Mouse (Mus musculus): ENCODE results near the gene Samhd1. TPM values are rescaled to one million over a fixed set of nuclear protein-coding genes. Genes with fewer than 3 reads are reported as not detected.
A peak's percentile ranks its signal among the peaks of the same experiment; 100 is the strongest.
"Not testable (repeated sequence)": the region's sequence is repeated elsewhere in the genome, so short reads cannot be mapped to it uniquely, and the experiment has no call there.

Gene Samhd1
- total RNA-seq (2021): 10 to 100 TPM; 12.0 to 14.1 TPM
- long read RNA-seq, experiment 1, partial matches to known transcripts: 0 of 6 reads
- long read RNA-seq, experiment 1, other reads (novel, unspliced or antisense): 1 of 6 reads
- long read RNA-seq, experiment 2, transcript Samhd1-201 (16 exons, 3,926 nt): major isoform, 5 of 11 reads
- long read RNA-seq, experiment 2, partial matches to known transcripts: 1 of 11 reads
- long read RNA-seq, experiment 2, other reads (novel, unspliced or antisense): 4 of 11 reads

DNA sequence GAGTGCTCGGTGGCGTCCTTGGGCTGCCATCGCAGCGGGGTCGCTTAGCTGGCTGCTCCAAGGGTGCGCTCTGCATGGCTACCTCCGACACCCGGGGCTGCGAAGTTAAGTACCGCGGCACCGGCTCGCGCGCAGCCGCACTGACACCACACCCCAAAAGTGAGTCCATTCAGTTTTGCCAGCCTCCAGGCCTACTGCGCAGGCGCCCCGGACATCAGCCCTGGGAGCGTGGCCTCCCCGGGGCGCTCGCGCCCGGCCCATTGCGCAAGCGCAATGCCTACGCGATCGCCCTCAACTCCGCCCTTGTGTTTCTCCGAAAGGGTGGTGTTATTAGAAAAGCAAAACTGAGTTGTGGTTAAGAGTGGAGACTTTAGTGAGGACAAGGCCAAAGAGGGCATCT is at the start of gene Samhd1:
Gene Samhd1, minus strand, starts transcription at position 252 of the 400 bp plus-strand sequence.
- DNase-seq (ENCODE audit: low spot score in 2 of 2): peak; percentile 85 to 87
- intact Hi-C loops (cut with DNase I): no loop called here

DNA sequence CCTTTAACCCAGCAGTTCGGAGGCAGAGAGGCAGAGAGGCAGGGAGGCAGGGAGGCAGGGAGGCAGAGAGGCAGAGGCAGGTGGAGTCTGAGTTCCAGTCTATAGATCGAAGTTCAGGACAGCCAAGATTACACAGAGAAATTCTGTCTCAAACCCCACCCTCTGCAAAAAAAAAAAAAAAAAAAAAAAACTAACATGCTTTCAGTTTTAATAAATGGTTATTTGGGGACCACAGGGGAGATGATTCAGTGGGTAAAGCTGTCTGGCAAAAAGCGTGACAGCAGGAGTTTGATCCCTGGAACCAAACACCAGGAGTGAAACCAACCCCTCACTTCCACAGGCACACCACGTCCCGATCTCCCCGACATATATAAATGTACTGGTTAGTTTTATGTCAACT is 43.1 kb upstream of the Samhd1 start:
- DNase-seq (ENCODE audit: low spot score in 2 of 2): no peak
- intact Hi-C loops (cut with DNase I): no loop called here

DNA sequence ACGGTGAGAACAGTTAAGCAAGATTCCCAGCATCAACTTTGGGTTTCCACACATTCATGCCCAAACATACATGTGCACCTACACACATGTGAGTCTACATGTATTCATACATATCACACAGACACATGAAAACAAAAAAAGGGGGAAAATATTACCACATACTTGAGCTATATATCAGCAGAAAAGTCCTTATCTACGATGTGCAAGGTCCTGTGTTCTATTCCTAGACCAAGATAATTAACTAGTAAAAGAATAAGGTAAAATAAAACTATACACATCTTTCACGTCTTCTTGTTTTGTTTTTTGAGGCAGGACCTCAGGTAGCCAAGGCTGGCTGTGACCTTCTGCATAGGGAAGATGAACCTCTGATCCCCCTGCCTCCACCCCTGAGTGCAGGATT is 41.2 kb upstream of the Samhd1 start:
- intact Hi-C loops (cut with DNase I): no loop called here
- DNase-seq (ENCODE audit: low spot score in 2 of 2): no peak

DNA sequence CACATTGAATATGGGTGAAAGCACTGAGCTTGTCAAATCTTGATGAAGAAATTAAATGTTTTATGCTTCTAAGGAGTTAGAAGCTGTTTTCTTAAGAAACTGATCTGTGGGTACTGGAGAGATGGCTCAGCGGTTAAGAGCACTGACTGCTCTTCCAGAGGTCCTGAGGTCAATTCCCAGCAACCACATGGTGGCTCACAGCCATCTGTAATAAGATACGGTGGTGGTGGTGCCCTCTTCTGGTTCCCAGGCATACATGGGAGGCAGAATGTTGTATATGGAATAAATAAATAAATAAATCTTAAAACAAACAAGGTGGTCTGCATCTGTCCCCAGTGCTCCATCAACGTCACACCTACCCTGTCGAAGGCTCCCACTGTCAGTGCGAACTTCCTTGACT is 39.4 kb upstream of the Samhd1 start:
- DNase-seq (ENCODE audit: low spot score in 2 of 2): no peak
- intact Hi-C loops (cut with DNase I): no loop called here

DNA sequence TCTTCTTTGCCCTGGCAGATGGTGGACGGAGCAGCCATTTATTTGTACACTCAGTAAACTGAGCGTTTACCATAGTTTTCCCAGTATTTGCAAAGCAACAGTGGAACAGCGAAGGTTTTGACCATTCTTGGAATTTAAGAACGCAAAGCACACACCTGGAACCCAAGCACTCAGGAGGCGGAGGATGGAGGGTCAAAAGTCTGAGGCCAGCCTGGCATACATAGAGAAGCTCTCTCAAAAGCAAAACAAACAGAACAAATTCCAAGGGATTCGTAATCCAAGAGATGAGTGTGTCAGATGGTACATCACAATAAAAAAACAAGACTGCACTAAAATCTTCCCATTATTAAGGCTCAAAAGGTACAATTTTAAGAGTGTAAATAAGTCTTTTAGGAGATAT is 38.5 kb upstream of the Samhd1 start:
- intact Hi-C loops (cut with DNase I): no loop called here
- DNase-seq (ENCODE audit: low spot score in 2 of 2): no peak

GRCm38 (mm10) chr2:157172984-157173383 is 37.9 kb upstream of the Samhd1 start:
- intact Hi-C loops (cut with DNase I): no loop called here
- no peak for DNase-seq (ENCODE audit: low spot score in 2 of 2)

GRCm38 (mm10) chr2:157170626-157171025 is 35.6 kb upstream of the Samhd1 start:
- no peak for DNase-seq (ENCODE audit: low spot score in 2 of 2)
- intact Hi-C loops (cut with DNase I): no loop called here

DNA sequence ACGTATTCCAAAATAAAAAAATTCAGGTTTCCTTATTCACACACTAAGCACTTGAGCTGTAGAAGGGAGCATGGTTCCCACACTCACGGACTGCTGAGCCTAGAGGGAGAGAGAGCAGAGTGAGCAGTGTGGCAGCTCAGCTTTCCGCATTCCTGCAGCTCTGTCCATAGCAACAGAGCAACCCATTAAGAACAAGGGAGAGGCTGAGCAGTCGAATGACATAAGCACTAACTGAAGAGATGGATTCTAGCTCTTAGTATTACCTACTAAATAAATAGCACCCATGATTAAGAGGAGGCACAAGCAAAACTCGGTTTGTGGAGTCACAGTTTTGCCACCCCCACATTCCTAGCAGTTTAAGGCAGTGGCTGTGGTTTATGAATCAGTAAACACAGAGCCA is 35.1 kb upstream of the Samhd1 start:
- peak; percentile 18 to 31 for DNase-seq (ENCODE audit: low spot score in 2 of 2)
- intact Hi-C loops (cut with DNase I): no loop called here

GRCm38 (mm10) chr2:157166371-157167080 is 31.5 kb upstream of the Samhd1 start:
- intact Hi-C loops (cut with DNase I): no loop called here
- peak; percentile 25 to 66 for DNase-seq (ENCODE audit: low spot score in 2 of 2)

GRCm38 (mm10) chr2:157165312-157166224 is 30.5 kb upstream of the Samhd1 start:
- DNase-seq (ENCODE audit: low spot score in 2 of 2); intact Hi-C loops (cut with DNase I): not testable (repeated sequence)

DNA sequence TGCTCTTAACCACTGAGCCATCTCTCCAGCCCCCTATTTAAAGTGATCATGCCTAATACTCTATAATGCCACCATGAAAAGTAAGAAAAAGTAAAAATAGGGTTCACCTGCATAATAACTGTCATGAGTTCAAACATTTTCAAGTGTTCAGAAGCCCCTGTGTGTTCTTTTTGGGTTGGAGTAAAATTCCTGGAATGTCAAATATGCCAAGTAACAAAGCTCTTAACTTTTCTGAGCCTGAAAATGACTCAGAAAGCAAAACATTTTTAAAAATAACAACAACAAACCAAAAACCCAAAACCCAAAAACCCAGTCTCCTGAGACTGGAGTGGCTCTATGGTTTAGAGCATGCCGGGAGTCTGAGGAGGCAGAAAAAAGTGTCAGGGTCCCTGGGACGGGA is 29.0 kb upstream of the Samhd1 start:
- no peak for DNase-seq (ENCODE audit: low spot score in 2 of 2)
- intact Hi-C loops (cut with DNase I): no loop called here

GRCm38 (mm10) chr2:157156079-157156478 is 21.0 kb upstream of the Samhd1 start:
- DNase-seq (ENCODE audit: low spot score in 2 of 2): no peak
- intact Hi-C loops (cut with DNase I): no loop called here

DNA sequence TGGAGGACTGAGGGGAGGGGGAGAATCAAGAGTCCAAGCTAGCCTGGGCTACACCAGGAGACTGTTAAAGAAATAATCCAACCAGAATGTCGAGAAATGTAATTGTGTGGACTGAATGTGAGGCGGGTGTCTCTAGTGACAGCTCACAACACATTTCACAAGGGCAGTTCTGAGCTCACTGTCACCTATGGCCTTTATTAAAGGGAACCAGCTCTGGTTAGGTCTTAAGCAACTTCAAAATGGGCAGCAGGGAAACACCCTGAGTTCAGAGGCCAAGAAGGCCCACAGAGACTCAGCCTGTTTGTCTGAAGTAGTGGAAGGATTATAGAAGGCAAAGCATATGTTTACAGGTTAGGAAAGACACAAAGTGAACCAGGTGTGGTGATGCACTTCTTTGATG is 18.2 kb upstream of the Samhd1 start:
- intact Hi-C loops (cut with DNase I): no loop called here
- no peak for DNase-seq (ENCODE audit: low spot score in 2 of 2)

- intact Hi-C loops (cut with DNase I): no loop called here
- no peak for DNase-seq (ENCODE audit: low spot score in 2 of 2)
Observed at GRCm38 (mm10) chr2:157148417-157148816, 13.4 kb upstream of the Samhd1 start.

DNA sequence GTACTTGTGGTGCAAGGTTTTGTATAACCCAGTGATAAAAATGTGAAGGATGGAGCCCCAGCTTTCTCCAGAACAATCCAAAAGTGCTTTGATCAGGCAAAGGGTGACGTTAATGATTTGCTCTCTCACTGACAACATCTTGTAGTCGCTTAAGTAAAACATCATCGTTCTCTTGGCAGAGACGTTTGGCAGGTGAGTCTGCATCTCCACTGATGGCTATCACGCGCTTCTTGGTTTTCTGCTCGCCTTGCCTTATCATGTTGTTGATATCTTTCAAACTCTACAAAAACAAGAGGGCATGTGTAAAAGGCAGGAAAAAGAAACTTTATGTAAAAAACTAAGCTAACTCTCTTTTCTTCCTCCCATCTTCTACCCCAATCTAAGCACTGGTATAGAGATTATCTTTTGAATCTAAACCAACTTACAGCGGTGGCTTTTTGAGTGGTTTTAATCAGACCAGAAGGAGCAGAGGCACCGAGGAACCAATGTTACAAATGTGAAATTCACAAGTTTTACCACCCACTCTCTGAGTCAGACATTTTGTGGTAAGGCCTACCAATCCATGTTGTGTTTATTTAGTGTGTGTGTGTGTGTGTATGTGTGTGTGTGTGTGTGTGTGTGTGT is 12.4 kb upstream of the Samhd1 start:
- intact Hi-C loops (cut with DNase I): no loop called here
- no peak for DNase-seq (ENCODE audit: low spot score in 2 of 2)

DNA sequence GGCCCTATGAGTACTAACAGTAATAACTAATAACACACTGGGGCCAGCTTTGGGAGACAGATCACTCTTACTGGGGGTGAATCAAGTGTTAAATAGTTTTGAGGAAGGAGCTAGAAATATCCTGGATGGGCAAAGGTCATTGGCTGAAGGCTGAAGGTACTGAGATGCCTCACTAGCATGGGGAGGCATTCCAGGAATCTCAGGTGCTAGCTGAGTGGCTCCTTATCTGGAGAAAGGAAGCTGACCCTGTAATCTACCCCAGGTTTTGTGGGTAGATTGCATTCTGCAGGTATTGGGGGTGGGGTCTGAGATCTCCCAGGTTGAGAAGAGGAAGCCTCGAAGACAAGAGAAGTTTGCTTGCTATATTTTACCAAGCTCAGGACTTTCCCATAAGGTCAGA is 10.1 kb upstream of the Samhd1 start:
- no peak for DNase-seq (ENCODE audit: low spot score in 2 of 2)
- intact Hi-C loops (cut with DNase I): no loop called here

DNA sequence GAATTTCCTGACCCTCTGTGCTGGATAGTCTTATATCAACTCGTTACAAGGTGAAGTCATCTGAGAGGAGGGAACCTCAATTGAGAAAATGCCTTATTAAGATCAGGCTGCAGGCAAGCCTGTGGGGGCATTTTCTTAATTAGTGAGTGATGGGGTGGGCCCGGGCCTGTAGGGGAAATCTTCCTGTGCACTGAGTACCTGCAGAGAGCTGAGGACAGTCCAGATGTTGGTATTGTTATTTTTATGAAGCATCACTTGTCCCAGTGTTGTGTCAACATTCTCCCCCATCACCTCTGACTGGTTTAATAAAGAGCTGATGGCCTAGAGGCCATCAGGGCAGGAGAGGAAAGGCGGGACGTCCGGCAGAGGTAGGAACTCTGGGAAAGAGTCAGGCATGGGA is 9.1 kb upstream of the Samhd1 start:
- intact Hi-C loops (cut with DNase I): no loop called here
- no peak for DNase-seq (ENCODE audit: low spot score in 2 of 2)

DNA sequence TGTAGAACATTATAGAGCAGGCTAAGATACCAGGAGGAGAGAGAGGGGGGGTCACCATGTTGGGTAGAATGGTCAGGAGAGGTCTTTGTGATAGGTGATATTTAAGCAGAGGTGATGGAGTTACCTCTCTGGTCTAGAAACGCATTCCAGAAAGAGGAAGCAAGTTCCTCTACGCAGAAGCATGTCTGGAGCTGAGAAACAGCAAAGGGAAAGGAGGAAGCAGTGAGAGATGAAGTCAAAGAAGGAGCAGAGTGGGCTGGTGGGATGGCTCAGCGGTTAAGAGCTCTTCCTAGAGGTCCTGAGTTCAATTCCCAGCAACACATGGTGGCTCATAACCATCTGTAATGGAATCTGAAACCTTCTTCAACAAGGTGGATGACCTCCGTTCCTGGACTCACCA is 6.9 kb upstream of the Samhd1 start:
- DNase-seq (ENCODE audit: low spot score in 2 of 2): no peak
- intact Hi-C loops (cut with DNase I): no loop called here

DNA sequence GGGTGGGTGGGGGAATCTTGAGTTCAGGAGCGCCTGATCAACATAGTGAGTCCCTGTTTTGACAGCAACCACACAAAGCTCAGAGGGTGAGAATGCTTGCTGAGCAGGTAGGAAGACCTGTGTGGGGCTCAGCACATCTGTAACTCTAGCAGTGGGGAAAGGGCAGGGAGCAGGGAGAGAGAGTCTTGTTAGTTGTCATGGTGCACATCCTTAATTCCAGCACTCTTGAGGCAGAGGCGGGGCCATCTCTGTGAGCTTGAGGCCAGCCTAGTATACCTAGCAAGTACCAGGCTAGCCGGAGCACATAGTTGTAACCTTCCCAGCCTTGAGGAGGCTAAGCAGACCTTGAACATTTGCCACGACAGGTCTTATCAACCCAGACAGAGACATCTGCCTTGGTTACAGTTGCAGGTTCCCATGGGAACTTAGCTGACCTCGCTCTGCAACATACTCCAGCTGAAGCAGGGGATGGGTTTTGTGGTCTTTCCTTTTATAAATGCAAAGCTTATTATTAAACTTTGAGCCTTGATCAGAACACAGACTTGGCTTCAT is 4.3 kb upstream of the Samhd1 start:
- intact Hi-C loops (cut with DNase I): no loop called here
- no peak for DNase-seq (ENCODE audit: low spot score in 2 of 2)

- intact Hi-C loops (cut with DNase I): no loop called here
- DNase-seq (ENCODE audit: low spot score in 2 of 2): no peak
Observed at GRCm38 (mm10) chr2:157138808-157139207, 3.7 kb upstream of the Samhd1 start.
